8 mouse cellular contexts compared by ENCODE assay signal in the genomic region with DNA sequence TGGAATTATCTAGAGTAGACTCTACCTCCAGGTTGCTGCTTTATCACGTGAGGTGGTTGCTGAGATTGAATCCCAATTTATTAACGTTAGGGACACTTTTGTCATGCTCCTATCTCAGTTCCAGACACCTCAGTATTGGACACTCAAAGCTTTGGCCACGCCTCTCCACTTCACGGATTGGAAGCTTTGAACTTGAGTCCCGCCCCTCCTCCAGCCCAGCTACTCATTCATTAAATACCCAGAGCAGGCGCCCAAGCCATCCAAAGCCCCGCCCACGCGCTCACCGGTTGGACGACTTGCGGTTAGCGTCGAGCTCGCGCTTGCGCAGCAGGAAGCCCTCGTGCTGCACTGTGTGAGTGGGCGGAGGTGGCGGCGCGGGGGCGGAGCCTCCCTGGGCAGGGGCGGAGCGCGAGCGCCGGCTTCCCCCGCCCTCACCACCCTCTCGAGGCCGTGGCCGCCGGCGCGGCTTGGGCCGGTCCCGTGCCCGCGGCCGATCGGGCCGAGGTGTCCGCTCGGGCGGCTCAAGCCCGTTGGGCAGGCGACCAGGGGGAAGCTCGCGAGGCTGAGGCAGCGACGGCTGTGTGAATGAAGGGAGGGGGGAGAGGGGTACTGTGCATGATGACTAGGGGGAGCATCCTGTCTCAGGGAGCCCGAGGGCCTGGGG. TPM values are rescaled to one million over a fixed set of nuclear protein-coding genes. Genes with fewer than 3 reads are reported as not detected.
A peak's percentile ranks its signal among the peaks of the same experiment; 100 is the strongest.
DNase-seq lines count a peak whose midpoint lies in the region; ATAC-seq lines count a peak whose summit lies in the region.

No protein-coding gene starts in this region.

- DNase-seq in WW6 (ENCODE audit: low read depth, low spot score): peak; percentile 99
- peak; percentile 96 to 99 for DNase-seq in cerebellum, postnatal 4 days (ENCODE audit: low spot score in 2 of 2)
- peak; percentile 99 for DNase-seq in gastrocnemius, adult 18-20 months (ENCODE audit: low spot score)
- peak; percentile 98 for DNase-seq in left cerebral cortex, adult 18-20 months (ENCODE audit: low spot score in 2 of 2)
- DNase-seq in right cerebral cortex, adult 2 months (ENCODE audit: low spot score in 2 of 2): peak; percentile 97 to 99
- DNase-seq in urinary bladder, postnatal 14 days (ENCODE audit: low spot score): peak; percentile 100

- H3K27ac ChIP-seq in hindbrain, embryonic 16.5 days (ENCODE audit: low read depth, low read length): no peak overlapping the region

- H3K4me2 ChIP-seq in hindbrain, embryonic 16.5 days (ENCODE audit: low read length): peak overlapping the region; percentile 69

- peaks cover 11% of the 10 kb centered on the region; the same call in 1 of the 2 replicates for H3K36me3 ChIP-seq in hindbrain, embryonic 16.5 days (ENCODE audit: control insufficient read depth, insufficient read depth, low read length)

- peak overlapping the region; percentile 52 for H3K4me3 ChIP-seq in hindbrain, embryonic 16.5 days (ENCODE audit: low read length)

- under 1% methylated on average over 33 of the region's 52 CpGs for WGBS in hindbrain, embryonic 16.5 days

- peak; percentile 94 for ATAC-seq in hindbrain, embryonic 16.5 days
- ATAC-seq in megakaryocyte, adult 5-6 weeks (ENCODE audit: poor library complexity, severe bottlenecking): peak; percentile 84

- no peaks in the 10 kb centered on the region for H3K4me1 ChIP-seq in hindbrain, embryonic 16.5 days (ENCODE audit: control insufficient read depth, insufficient read depth, low read depth, low read length)

- peak overlapping the region; percentile 68 for H3K9ac ChIP-seq in hindbrain, embryonic 16.5 days (ENCODE audit: low read depth, low read length)

- peaks cover 58% of the 10 kb centered on the region for H3K27me3 ChIP-seq in hindbrain, embryonic 16.5 days (replicated peaks; ENCODE audit: control insufficient read depth, insufficient read depth, low read length)

- no peaks in the 10 kb centered on the region; the same call in 1 of the 2 replicates for H3K9me3 ChIP-seq in hindbrain, embryonic 16.5 days (ENCODE audit: control insufficient read depth, low read length)

RNA-seq across cellular contexts. Expression of a gene that starts 4.2 kb away (rescaled TPM):
- under 1 TPM in 1 of 2 experiments, not detected in 1; 0.57 TPM for total RNA-seq in gastrocnemius, adult 18-20 months (2021)
- not detected in 2 replicates for polyA plus RNA-seq in hindbrain, embryonic 16.5 days (2015; fragmentation: Nextera tagmentation; extraction: Ambion mirVana)
- not detected for total RNA-seq in left cerebral cortex, adult 18-20 months (2021)
- not detected in 2 replicates for total RNA-seq in megakaryocyte, adult 5-6 weeks (2015)
- total RNA-seq in megakaryocyte, adult 5-6 weeks (2017): not detected in 2 replicates

RNA-seq across cellular contexts. Expression of a gene that starts 5.6 kb away (rescaled TPM):
- 1 to 10 TPM; 2.2 to 3.0 TPM for total RNA-seq in gastrocnemius, adult 18-20 months (2021)
- 31.6 and 38.0 TPM in 2 replicates for polyA plus RNA-seq in hindbrain, embryonic 16.5 days (2015; fragmentation: Nextera tagmentation; extraction: Ambion mirVana)
- 10 to 100 TPM; 27.9 to 33.2 TPM for total RNA-seq in left cerebral cortex, adult 18-20 months (2021)
- total RNA-seq in megakaryocyte, adult 5-6 weeks (2015): 42.6 and 43.6 TPM in 2 replicates
- 30.9 and 34.0 TPM in 2 replicates for total RNA-seq in megakaryocyte, adult 5-6 weeks (2017)

RNA-seq across cellular contexts. Expression of a gene that starts 23.9 kb away (rescaled TPM):
- 10 to 100 TPM; 55.8 to 66.9 TPM for total RNA-seq in gastrocnemius, adult 18-20 months (2021)
- polyA plus RNA-seq in hindbrain, embryonic 16.5 days (2015; fragmentation: Nextera tagmentation; extraction: Ambion mirVana): 14.1 and 17.2 TPM in 2 replicates
- 10 to 100 TPM; 42.2 to 46.6 TPM for total RNA-seq in left cerebral cortex, adult 18-20 months (2021)
- total RNA-seq in megakaryocyte, adult 5-6 weeks (2015): not detected in 2 replicates
- not detected in 2 replicates for total RNA-seq in megakaryocyte, adult 5-6 weeks (2017)

Comparison
In these comparisons a context has a peak if more than half of its experiments do, and no peak if none do; other contexts are left out.
1. RNA of a gene that starts 5.6 kb away (total RNA-seq): 30.9 to 43.6 TPM in megakaryocyte, adult 5-6 weeks and 27.9 to 33.2 TPM in left cerebral cortex, adult 18-20 months; 2.2 to 3.0 TPM in gastrocnemius, adult 18-20 months; every median in the first group is over 4 times any median in the second.
2. RNA of a gene that starts 23.9 kb away (total RNA-seq): 55.8 to 66.9 TPM in gastrocnemius, adult 18-20 months and 42.2 to 46.6 TPM in left cerebral cortex, adult 18-20 months; not detected in megakaryocyte, adult 5-6 weeks; every median in the first group is over 10 times any median in the second.
3. Peak in every context shown above with its lines, with median percentiles within 50 percentile points of each other: DNase-seq.